Mouse (Mus musculus) lung, postnatal 25 days (tissue): ENCODE measurements around the gene Mnat1.

Source experiments
- DNase-seq: peaks from one replicate; pipeline ENCODE4 v3.0.0; 2022; ENCODE audit warnings: low spot score

Mnat1 gene

GRCm38 (mm10) chr12:73317706-73318686 is 194.5 kb downstream of the Mnat1 start:
- DNase-seq: no peak
